Mouse (Mus musculus): Measurements from ENCODE around the gene Ms4a15. TPM values are rescaled to one million over a fixed set of nuclear protein-coding genes. Genes with fewer than 3 reads are reported as not detected.

The Ms4a15 gene
- polyA plus RNA-seq, 1 experiment from 2014 or later, result not detected

GRCm38 (mm10) chr19:10952021-10952939, 40.8 kb downstream of the Ms4a15 start:
- WGBS, result 39% methylated on average over 11 of the region's 11 CpGs

DNA sequence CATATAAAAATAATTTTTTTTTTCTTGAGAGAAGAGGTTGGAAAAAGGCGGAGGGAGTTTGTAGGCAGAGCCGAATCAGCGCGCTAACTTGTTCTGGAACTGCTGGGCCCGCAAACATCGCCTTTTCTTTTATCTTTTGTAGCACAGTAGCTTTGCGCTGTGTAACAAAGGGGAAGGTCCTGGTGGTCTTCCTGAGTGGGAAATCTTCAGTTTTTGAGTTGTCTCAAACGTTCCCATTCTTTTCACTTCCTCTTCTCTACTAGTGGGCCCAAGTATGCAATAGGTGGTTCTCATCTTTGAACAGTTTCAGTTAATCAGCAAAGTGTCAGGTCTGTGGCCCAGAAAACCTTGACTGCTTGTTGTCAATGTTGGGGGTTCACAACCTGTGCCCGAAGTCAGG, 43.5 kb downstream of the Ms4a15 start:
- Histone ChIP-seq H3K4me1 (peaks cover 51% of the 10 kb centered on the region), H3K27me3 (ENCODE audit: insufficient read depth, poor library complexity, severe bottlenecking) (no peaks in the 10 kb centered on the region), H3K4me3 (peak overlapping the region; percentile 81), H3K36me3 (peaks cover 21% of the 10 kb centered on the region), H3K27ac (peak overlapping the region; percentile 84), H3K9me3 (no peaks in the 10 kb centered on the region)
- 32% methylated on average over 9 of the region's 9 CpGs for WGBS
- no peak for DNase-seq (ENCODE audit: low spot score)

More at GRCm38 (mm10) chr19:10952021-10952939, 40.8 kb downstream of the Ms4a15 start:
- Histone ChIP-seq H3K9me3 (no peaks in the 10 kb centered on the region), H3K4me1 (peaks cover 42% of the 10 kb centered on the region), H3K4me3 (0 out of 2 replicates have a peak overlapping the region, but pooled peaks have one; percentile 13), H3K36me3 (no peaks in the 10 kb centered on the region), H3K27ac (peak overlapping the region; percentile 72), H3K27me3 (ENCODE audit: insufficient read depth, poor library complexity, severe bottlenecking) (peaks cover 9% of the 10 kb centered on the region; the same call in 1 of the 2 replicates)
- DNase-seq (ENCODE audit: low spot score), result no peak

GRCm38 (mm10) chr19:10949112-10949511, 43.9 kb downstream of the Ms4a15 start, which contains the start of gene Ccdc86:
TSS of gene Ccdc86 (minus strand) at chr19:10949266.
- H3K9me3 ChIP-seq, result no peaks in the 10 kb centered on the region
- peak; percentile 99 for DNase-seq (ENCODE audit: low spot score)
- peak within 1 kb of the TSS; percentile 85 for H3K27ac ChIP-seq
- peaks cover 25% of the 10 kb centered on the region for H3K36me3 ChIP-seq
- peak within 1 kb of the TSS; percentile 81 for H3K4me3 ChIP-seq
- 0% methylated on average over 30 of the region's 30 CpGs for WGBS
- no peaks in the 10 kb centered on the region for H3K27me3 ChIP-seq (ENCODE audit: insufficient read depth, poor library complexity, severe bottlenecking)
- H3K4me1 ChIP-seq, result peaks cover 51% of the 10 kb centered on the region

GRCm38 (mm10) chr19:10948416-10948815, 44.6 kb downstream of the Ms4a15 start:
- H3K4me3 ChIP-seq, result peak overlapping the region; percentile 81
- WGBS, result 1% methylated on average over 20 of the region's 20 CpGs
- DNase-seq (ENCODE audit: low spot score), result no peak
- peaks cover 51% of the 10 kb centered on the region for H3K4me1 ChIP-seq
- H3K36me3 ChIP-seq, result peaks cover 32% of the 10 kb centered on the region
- H3K27ac ChIP-seq, result peak overlapping the region; percentile 85
- H3K27me3 ChIP-seq (ENCODE audit: insufficient read depth, poor library complexity, severe bottlenecking), result no peaks in the 10 kb centered on the region
- no peaks in the 10 kb centered on the region for H3K9me3 ChIP-seq

DNA sequence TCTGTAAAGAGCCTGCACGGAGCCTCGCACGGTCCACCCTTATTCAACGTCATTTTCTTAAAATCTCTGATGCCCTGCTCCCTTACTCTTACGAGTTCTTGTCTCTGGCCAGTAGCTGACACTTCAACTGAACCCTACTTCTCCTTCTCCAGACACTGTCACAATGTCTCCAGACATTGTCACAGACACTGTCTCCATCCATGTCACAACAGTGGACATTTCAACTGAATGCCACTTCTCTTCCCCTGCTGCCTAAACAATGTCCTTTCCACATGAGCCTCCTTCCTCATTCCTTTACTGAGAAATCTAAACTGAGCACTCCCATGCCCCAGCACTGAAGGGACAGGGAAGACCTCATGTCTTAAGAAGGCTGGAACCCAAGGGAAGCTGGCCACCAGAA, 45.8 kb downstream of the Ms4a15 start:
- Histone ChIP-seq H3K36me3 (peaks cover 44% of the 10 kb centered on the region), H3K27me3 (ENCODE audit: insufficient read depth, poor library complexity, severe bottlenecking) (no peaks in the 10 kb centered on the region), H3K4me1 (peaks cover 42% of the 10 kb centered on the region), H3K9me3 (no peaks in the 10 kb centered on the region), H3K4me3 (peak overlapping the region; percentile 81), H3K27ac (no peak overlapping the region)
- 95% methylated on average over 5 of the region's 5 CpGs for WGBS
- no peak for DNase-seq (ENCODE audit: low spot score)

DNA sequence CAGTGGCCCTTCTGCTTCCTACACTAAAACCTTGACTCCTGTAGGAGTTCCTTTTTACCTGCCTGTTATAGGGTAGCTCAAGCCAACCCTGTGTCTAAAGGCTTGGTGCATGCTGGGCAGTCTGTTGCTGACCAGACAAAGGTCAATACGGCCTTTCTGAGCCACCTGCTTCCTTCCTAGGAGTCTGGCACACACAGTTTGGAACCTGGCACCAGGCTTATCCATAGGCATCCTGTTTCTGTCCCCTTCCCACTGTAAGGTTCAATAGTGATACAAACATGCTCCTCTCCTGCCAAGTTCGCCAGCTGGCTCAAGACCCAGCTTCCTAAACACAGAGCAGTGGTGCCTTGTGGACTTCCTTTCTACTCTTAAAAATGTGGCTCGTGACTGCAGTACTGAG, 46.5 kb downstream of the Ms4a15 start:
- no peaks in the 10 kb centered on the region for H3K27me3 ChIP-seq (ENCODE audit: insufficient read depth, poor library complexity, severe bottlenecking)
- 81% methylated on average over 3 of the region's 3 CpGs for WGBS
- no peak for DNase-seq (ENCODE audit: low spot score)
- H3K27ac ChIP-seq, result no peak overlapping the region
- peak overlapping the region; percentile 81; the same call in 1 of the 2 replicates for H3K4me3 ChIP-seq
- H3K4me1 ChIP-seq, result peaks cover 35% of the 10 kb centered on the region
- no peaks in the 10 kb centered on the region for H3K9me3 ChIP-seq
- peaks cover 48% of the 10 kb centered on the region for H3K36me3 ChIP-seq

DNA sequence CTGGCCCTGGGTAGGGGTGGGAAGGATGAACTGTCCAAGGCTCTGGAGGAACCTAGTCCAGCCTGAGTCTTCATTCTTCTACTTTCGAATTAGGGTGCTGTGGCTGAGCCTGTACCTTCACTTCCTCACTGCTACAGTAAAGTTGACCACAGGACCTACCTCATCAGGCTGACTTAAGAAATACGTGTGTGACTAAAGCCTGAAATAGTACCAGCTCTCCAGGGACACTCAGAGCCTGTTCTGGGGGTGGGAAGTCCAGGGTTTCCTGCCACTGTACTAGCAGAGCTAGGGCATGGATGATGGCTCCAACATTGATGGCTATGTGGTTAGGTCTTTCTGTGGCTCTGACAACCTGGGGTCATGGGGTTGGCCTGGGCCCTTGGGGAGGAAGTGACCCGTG, 49.1 kb downstream of the Ms4a15 start:
- Histone ChIP-seq H3K9me3 (no peaks in the 10 kb centered on the region), H3K36me3 (peaks cover 48% of the 10 kb centered on the region), H3K4me1 (peaks cover 37% of the 10 kb centered on the region), H3K27ac (no peak overlapping the region), H3K4me3 (no peak overlapping the region), H3K27me3 (ENCODE audit: insufficient read depth, poor library complexity, severe bottlenecking) (no peaks in the 10 kb centered on the region)
- 84% methylated on average over 3 of the region's 3 CpGs for WGBS
- no peak for DNase-seq (ENCODE audit: low spot score)

DNA sequence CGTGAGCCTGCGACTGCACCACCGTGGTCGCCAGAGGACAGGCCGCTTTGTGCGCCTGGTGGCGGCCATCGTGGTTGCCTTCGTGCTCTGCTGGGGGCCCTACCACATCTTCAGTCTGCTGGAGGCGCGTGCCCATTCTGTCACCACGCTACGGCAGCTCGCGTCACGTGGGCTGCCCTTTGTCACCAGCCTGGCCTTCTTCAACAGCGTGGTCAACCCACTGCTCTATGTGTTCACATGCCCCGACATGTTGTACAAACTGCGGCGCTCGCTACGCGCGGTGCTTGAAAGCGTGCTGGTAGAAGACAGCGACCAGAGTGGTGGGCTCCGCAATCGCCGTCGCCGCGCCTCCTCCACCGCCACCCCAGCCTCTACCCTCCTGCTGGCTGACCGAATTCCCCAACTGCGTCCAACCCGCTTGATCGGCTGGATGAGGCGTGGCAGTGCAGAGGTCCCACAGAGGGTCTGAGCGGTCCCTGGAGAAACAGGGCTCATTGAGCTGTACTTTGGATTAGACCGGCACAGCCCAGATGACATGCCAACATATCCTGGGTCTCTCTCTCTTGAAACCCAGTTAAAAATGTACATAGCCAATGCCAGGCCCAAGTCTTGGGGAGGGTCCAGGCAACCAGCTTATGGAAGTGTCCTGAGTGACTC, 52.1 kb downstream of the Ms4a15 start:
- Histone ChIP-seq H3K4me1 (peaks cover 32% of the 10 kb centered on the region), H3K27ac (peak overlapping the region; percentile 87), H3K4me3 (peak overlapping the region; percentile 58), H3K27me3 (ENCODE audit: insufficient read depth, poor library complexity, severe bottlenecking) (no peaks in the 10 kb centered on the region; the same call in 1 of the 2 replicates), H3K9me3 (no peaks in the 10 kb centered on the region), H3K36me3 (peaks cover 39% of the 10 kb centered on the region)
- DNase-seq (ENCODE audit: low spot score), result peak; percentile 80
- WGBS, result 2% methylated on average over 40 of the region's 40 CpGs

DNA sequence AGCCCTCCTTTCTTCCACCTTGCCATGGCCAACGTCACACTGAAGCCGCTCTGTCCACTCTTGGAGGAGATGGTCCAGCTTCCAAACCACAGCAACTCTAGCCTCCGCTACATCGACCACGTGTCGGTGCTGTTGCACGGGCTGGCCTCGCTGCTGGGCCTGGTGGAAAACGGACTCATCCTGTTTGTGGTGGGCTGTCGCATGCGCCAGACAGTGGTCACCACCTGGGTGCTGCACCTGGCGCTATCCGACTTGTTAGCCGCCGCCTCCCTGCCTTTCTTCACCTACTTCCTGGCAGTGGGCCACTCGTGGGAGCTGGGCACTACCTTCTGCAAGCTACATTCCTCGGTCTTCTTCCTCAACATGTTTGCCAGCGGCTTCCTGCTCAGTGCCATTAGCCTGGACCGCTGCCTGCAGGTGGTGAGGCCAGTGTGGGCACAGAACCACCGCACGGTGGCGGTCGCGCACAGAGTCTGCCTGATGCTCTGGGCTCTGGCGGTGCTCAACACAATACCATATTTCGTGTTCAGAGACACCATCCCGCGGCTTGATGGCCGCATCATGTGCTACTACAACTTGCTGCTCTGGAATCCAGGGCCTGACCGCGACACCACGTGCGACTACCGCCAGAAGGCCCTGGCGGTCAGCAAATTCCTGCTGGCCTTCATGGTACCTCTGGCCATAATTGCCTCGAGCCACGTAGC, 52.8 kb downstream of the Ms4a15 start:
- DNase-seq (ENCODE audit: low spot score), result peak; percentile 93
- Histone ChIP-seq H3K4me1 (peaks cover 32% of the 10 kb centered on the region), H3K9me3 (no peaks in the 10 kb centered on the region), H3K36me3 (peaks cover 34% of the 10 kb centered on the region), H3K27ac (peak overlapping the region; percentile 87), H3K27me3 (ENCODE audit: insufficient read depth, poor library complexity, severe bottlenecking) (no peaks in the 10 kb centered on the region; the same call in 1 of the 2 replicates), H3K4me3 (peak overlapping the region; percentile 58)
- WGBS, result 18% methylated on average over 37 of the region's 37 CpGs

- no peak for DNase-seq (ENCODE audit: low spot score)
- Histone ChIP-seq H3K9me3 (no peaks in the 10 kb centered on the region), H3K36me3 (peaks cover 19% of the 10 kb centered on the region), H3K27ac (no peak overlapping the region), H3K27me3 (ENCODE audit: insufficient read depth, poor library complexity, severe bottlenecking) (no peaks in the 10 kb centered on the region; the same call in 1 of the 2 replicates), H3K4me1 (peaks cover 42% of the 10 kb centered on the region), H3K4me3 (no peak overlapping the region)
- 8% methylated on average over 3 of the region's 3 CpGs for WGBS
Observed at GRCm38 (mm10) chr19:10938771-10939170, 54.3 kb downstream of the Ms4a15 start.

DNA sequence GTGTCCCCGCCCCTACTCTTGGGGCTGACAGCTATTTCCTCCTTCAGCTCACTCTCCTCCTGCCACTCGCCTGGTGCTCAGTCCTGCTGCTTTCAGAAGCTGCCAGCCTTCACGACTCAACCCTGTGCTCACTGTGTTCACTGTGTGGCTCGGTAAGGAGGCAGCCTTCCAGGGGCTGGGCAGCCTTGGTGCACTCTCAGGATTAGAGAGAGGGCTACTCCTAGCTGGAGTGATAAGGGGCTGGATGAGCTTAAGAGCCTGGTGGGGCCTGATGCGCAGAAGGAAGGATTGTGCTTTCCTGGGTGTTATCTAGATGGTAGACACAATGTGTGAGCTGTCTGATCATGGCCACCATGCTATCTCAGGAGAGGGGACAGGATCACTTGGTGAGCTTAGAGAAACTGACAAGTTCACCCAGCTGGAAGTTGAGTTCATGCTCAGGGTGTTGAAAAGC, 55.9 kb downstream of the Ms4a15 start, which contains the start of gene Ptgdr2:
Ptgdr2 (plus strand) TSS at position 51 of the 454 bp plus-strand sequence.
- no peak within 1 kb of the TSS for H3K27ac ChIP-seq
- peaks cover 42% of the 10 kb centered on the region for H3K4me1 ChIP-seq
- DNase-seq (ENCODE audit: low spot score), result no peak
- no peaks in the 10 kb centered on the region for H3K9me3 ChIP-seq
- H3K27me3 ChIP-seq (ENCODE audit: insufficient read depth, poor library complexity, severe bottlenecking), result no peaks in the 10 kb centered on the region; the same call in 1 of the 2 replicates
- H3K4me3 ChIP-seq, result no peak within 1 kb of the TSS
- WGBS, result 14% methylated on average over 5 of the region's 5 CpGs
- peaks cover 3% of the 10 kb centered on the region for H3K36me3 ChIP-seq

- 87% methylated on average over 5 of the region's 5 CpGs for WGBS
- Histone ChIP-seq H3K27me3 (ENCODE audit: insufficient read depth, poor library complexity, severe bottlenecking) (no peaks in the 10 kb centered on the region; the same call in 1 of the 2 replicates), H3K27ac (no peak overlapping the region), H3K36me3 (no peaks in the 10 kb centered on the region), H3K4me3 (no peak overlapping the region), H3K9me3 (no peaks in the 10 kb centered on the region), H3K4me1 (peaks cover 39% of the 10 kb centered on the region)
- DNase-seq (ENCODE audit: low spot score), result no peak
Observed at GRCm38 (mm10) chr19:10936077-10936476, 57.0 kb downstream of the Ms4a15 start.

All from heart, embryonic 10.5 days (tissue).